Mouse (Mus musculus) olfactory bulb, adult 2 months (tissue): ENCODE results near the gene Rbm18.

Source experiments
- CTCF ChIP-seq: fragments of 200-500 bp; IDR thresholded peaks from 2 replicates; pipeline ENCODE4 v1.5.1; 2012; ENCODE audit warnings: low read depth, mild to moderate bottlenecking, low read length, moderate library complexity; ENCODE audit not compliant: insufficient read depth
- POLR2A ChIP-seq: fragments of 200-500 bp; IDR thresholded peaks from 2 replicates; pipeline ENCODE4 v1.6.1; 2012; ENCODE audit warnings: mild to moderate bottlenecking, low read depth, low read length, moderate library complexity; ENCODE audit not compliant: insufficient read depth

DNA sequence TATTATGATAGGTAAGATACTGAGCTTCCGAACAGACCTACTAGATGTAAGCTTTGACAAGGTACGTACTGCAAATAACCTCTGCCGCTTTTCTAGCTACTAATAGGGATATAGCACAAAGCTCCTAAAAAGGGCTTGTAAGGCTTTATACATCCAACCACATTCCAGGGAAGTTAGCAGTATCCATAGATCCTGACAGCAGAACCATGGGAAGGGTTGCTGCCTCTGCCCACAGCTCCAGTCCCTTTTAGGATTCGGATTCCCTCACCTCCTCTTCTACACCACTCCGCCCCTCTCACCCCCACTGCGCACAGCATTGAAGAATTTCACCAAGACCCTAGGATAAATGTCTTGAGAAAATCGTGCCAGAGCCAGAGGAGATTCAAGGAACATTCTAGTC is 43.3 kb downstream of the Rbm18 start:
- TF ChIP-seq CTCF (no peak), POLR2A (no peak)
